ENCODE assay signal across 14 mouse cellular contexts in the genomic region with DNA sequence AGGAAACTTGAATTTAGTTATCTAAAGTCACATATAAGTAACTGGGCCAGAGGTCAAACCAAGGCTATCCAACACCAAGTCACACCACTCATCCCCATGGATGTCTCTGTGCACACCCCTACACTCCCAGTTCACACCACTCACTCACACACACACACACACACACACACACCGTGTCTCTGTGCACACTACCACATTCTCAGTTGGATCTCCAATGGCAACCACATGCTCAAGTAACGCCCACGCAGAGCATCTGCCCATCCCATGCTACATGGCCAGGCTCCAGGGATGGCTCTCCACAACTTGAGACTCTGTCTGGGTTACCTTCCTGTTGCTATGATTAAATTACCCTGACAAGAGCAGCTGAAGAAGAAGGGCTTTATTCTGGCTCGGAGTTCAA.
A peak's percentile ranks its signal among the peaks of the same experiment; 100 is the strongest.
DNase-seq lines count a peak whose midpoint lies in the region; ATAC-seq and TF ChIP-seq lines count a peak whose summit lies in the region.
"Had no signal": no experiment of that assay in that cellular context is flagged by ENCODE, and none has a peak within 500 bp of the region (broad histone marks: within the 10 kb centered on the region; RNA-seq: fewer than 3 reads in every experiment).

No protein-coding gene starts in this region.

- no peak overlapping the region for H3K27ac ChIP-seq in limb, embryonic 12.5 days
- H3K27ac ChIP-seq in limb, embryonic 10.5 days = no peak overlapping the region
- no peak overlapping the region for H3K27ac ChIP-seq in midbrain, postnatal 0 days (ENCODE audit: low read depth, low read length)
- H3K27ac ChIP-seq: lung, embryonic 15.5 days; midbrain, embryonic 12.5 days had no signal

- 0 out of 2 replicates have a peak overlapping the region, but pooled peaks have one; percentile 0 for H3K9ac ChIP-seq in limb, embryonic 12.5 days (replicated peaks)
- no peak overlapping the region for H3K9ac ChIP-seq in midbrain, postnatal 0 days (replicated peaks; ENCODE audit: low read length, poor library complexity, severe bottlenecking)
- H3K9ac ChIP-seq: lung, embryonic 15.5 days; midbrain, embryonic 12.5 days had no signal

- no peak overlapping the region for H3K4me3 ChIP-seq in limb, embryonic 12.5 days (replicated peaks)
- H3K4me3 ChIP-seq in limb, embryonic 10.5 days = no peak overlapping the region
- H3K4me3 ChIP-seq in midbrain, postnatal 0 days (ENCODE audit: low read depth, low read length) = no peak overlapping the region
- H3K4me3 ChIP-seq: erythroblast, embryonic 14.5 days; lung, embryonic 15.5 days; midbrain, embryonic 12.5 days had no signal

- peaks cover 8% of the 10 kb centered on the region; the same call in 1 of the 2 replicates for H3K27me3 ChIP-seq in limb, embryonic 12.5 days
- no peaks in the 10 kb centered on the region; the same call in 1 of the 2 replicates for H3K27me3 ChIP-seq in limb, embryonic 10.5 days (ENCODE audit: low read depth, poor library complexity, severe bottlenecking)
- no peaks in the 10 kb centered on the region for H3K27me3 ChIP-seq in midbrain, postnatal 0 days (ENCODE audit: insufficient read depth, low read length)
- H3K27me3 ChIP-seq: lung, embryonic 15.5 days; Patski had no signal

- ATAC-seq in limb, embryonic 12.5 days (ENCODE audit: insufficient number of reproducible peaks, insufficient read depth, low FRiP score, low TSS enrichment, low read depth) = no peak
- no peak for ATAC-seq in midbrain, postnatal 0 days (ENCODE audit: low FRiP score)
- ATAC-seq: Patski had no signal

- H3K4me1 ChIP-seq in limb, embryonic 12.5 days (replicated peaks) = peaks cover 42% of the 10 kb centered on the region
- H3K4me1 ChIP-seq in limb, embryonic 10.5 days = peaks cover 47% of the 10 kb centered on the region
- H3K4me1 ChIP-seq in midbrain, postnatal 0 days (ENCODE audit: insufficient read depth, low read length) = peaks cover 3% of the 10 kb centered on the region

- 87% methylated on average over 4 of the region's 4 CpGs for WGBS in limb, embryonic 12.5 days
- WGBS in limb, embryonic 10.5 days = 91% methylated on average over 4 of the region's 4 CpGs
- WGBS in midbrain, postnatal 0 days = 90% methylated on average over 4 of the region's 4 CpGs

- H3K9me3 ChIP-seq in limb, embryonic 12.5 days = no peaks in the 10 kb centered on the region
- no peaks in the 10 kb centered on the region for H3K9me3 ChIP-seq in limb, embryonic 10.5 days (replicated peaks)
- H3K9me3 ChIP-seq in midbrain, postnatal 0 days (ENCODE audit: low read length) = no peaks in the 10 kb centered on the region
- H3K9me3 ChIP-seq: lung, embryonic 15.5 days; midbrain, embryonic 12.5 days had no signal

- H3K36me3 ChIP-seq in limb, embryonic 12.5 days = no peaks in the 10 kb centered on the region
- H3K36me3 ChIP-seq in limb, embryonic 10.5 days = no peaks in the 10 kb centered on the region
- H3K36me3 ChIP-seq in midbrain, postnatal 0 days (ENCODE audit: insufficient read depth, low read length) = no peaks in the 10 kb centered on the region
- H3K36me3 ChIP-seq: lung, embryonic 15.5 days; midbrain, embryonic 12.5 days had no signal

- TF ChIP-seq CTCF in midbrain, postnatal 0 days (IDR thresholded peaks at IDR 0.05) = no peak

- intact Hi-C loops in left cerebral cortex, postnatal 14 days (cut with DNase I) = no loop called here

- no peak for DNase-seq in limb, embryonic 10.5 days (ENCODE audit: low spot score)
- DNase-seq in layer of hippocampus, adult 8-10 months (ENCODE audit: low spot score in 2 of 2) = peak; percentile 79 to 83
- DNase-seq in left cerebral cortex, postnatal 14 days (ENCODE audit: low spot score in 2 of 2) = peak; percentile 85 to 97
- peak; percentile 81 for DNase-seq in telencephalon, adult 2 months (ENCODE audit: low read depth, low spot score)
- DNase-seq in thymus, postnatal 14 days = no peak
- DNase-seq in adrenal gland, postnatal 14 days = no peak
- no peak for DNase-seq in midbrain, postnatal 0 days (ENCODE audit: low spot score)
- DNase-seq: adrenal gland, postnatal 25 days; heart, postnatal 10 days had no signal

- H3K4me2 ChIP-seq in limb, embryonic 12.5 days = no peak overlapping the region
- no peak overlapping the region for H3K4me2 ChIP-seq in midbrain, postnatal 0 days (ENCODE audit: low read depth, low read length, poor library complexity, severe bottlenecking)
- H3K4me2 ChIP-seq: lung, embryonic 15.5 days; midbrain, embryonic 12.5 days had no signal

Comparison
In these comparisons a context has a peak if more than half of its experiments do, and no peak if none do; other contexts are left out.
1. DNase-seq: peak in layer of hippocampus, adult 8-10 months (2 of 2), left cerebral cortex, postnatal 14 days (2 of 2) and telencephalon, adult 2 months (single experiment); none in limb, embryonic 10.5 days (single experiment), thymus, postnatal 14 days (single experiment), adrenal gland, postnatal 14 days (single experiment) and midbrain, postnatal 0 days (single experiment).